Mouse (Mus musculus): ENCODE data around the gene Usp29. TPM values are rescaled to one million over a fixed set of nuclear protein-coding genes. Genes with fewer than 3 reads are reported as not detected.
A peak's percentile ranks its signal among the peaks of the same experiment; 100 is the strongest.
"Not testable (repeated sequence)": the region's sequence is repeated elsewhere in the genome, so short reads cannot be mapped to it uniquely, and the experiment has no call there.

Gene Usp29
- total RNA-seq, 2 experiments from 2014 or later = 42.2 to 44.7 TPM

GRCm38 (mm10) chr7:6760170-6760569 is 29.8 kb downstream of the Usp29 start:
- DNase-seq (ENCODE audit: low spot score in 2 of 2) = no peak

- DNase-seq (ENCODE audit: low spot score in 2 of 2) = peak in 1 of 2 experiments; percentile 19
Measured at GRCm38 (mm10) chr7:6765240-6765639, 34.9 kb downstream of the Usp29 start.

- no peak for DNase-seq (ENCODE audit: low spot score in 2 of 2)
Measured at GRCm38 (mm10) chr7:6770286-6770685, 39.9 kb downstream of the Usp29 start.

GRCm38 (mm10) chr7:6773865-6774413 is 43.6 kb downstream of the Usp29 start:
- not testable (repeated sequence) for DNase-seq (ENCODE audit: low spot score in 2 of 2)

- DNase-seq (ENCODE audit: low spot score in 2 of 2) = peak; percentile 55 to 75
Measured at GRCm38 (mm10) chr7:6776314-6777059, 46.1 kb downstream of the Usp29 start.

GRCm38 (mm10) chr7:6777107-6777506 is 46.7 kb downstream of the Usp29 start:
- DNase-seq (ENCODE audit: low spot score in 2 of 2) = no peak

GRCm38 (mm10) chr7:6777689-6778088 is 47.3 kb downstream of the Usp29 start:
- DNase-seq (ENCODE audit: low spot score in 2 of 2) = no peak

GRCm38 (mm10) chr7:6779172-6779571 is 48.8 kb downstream of the Usp29 start:
- DNase-seq (ENCODE audit: low spot score in 2 of 2) = no peak

- DNase-seq (ENCODE audit: low spot score in 2 of 2) = no peak
Measured at GRCm38 (mm10) chr7:6781541-6781940, 51.2 kb downstream of the Usp29 start.

GRCm38 (mm10) chr7:6784340-6785073 is 54.1 kb downstream of the Usp29 start:
- DNase-seq (ENCODE audit: low spot score in 2 of 2) = no peak

GRCm38 (mm10) chr7:6787000-6787399 is 56.6 kb downstream of the Usp29 start:
- DNase-seq (ENCODE audit: low spot score in 2 of 2) = no peak

- no peak for DNase-seq (ENCODE audit: low spot score in 2 of 2)
Measured at GRCm38 (mm10) chr7:6788101-6788500, 57.7 kb downstream of the Usp29 start.

GRCm38 (mm10) chr7:6791286-6792065 is 61.1 kb downstream of the Usp29 start:
- no peak for DNase-seq (ENCODE audit: low spot score in 2 of 2)

GRCm38 (mm10) chr7:6793240-6793639 is 62.9 kb downstream of the Usp29 start:
- DNase-seq (ENCODE audit: low spot score in 2 of 2) = no peak

GRCm38 (mm10) chr7:6793811-6794210 is 63.4 kb downstream of the Usp29 start:
- no peak for DNase-seq (ENCODE audit: low spot score in 2 of 2)

- DNase-seq (ENCODE audit: low spot score in 2 of 2) = no peak
Measured at GRCm38 (mm10) chr7:6797408-6797807, 67.0 kb downstream of the Usp29 start.

- DNase-seq (ENCODE audit: low spot score in 2 of 2) = no peak
Measured at GRCm38 (mm10) chr7:6799105-6799805, 68.9 kb downstream of the Usp29 start.

- DNase-seq (ENCODE audit: low spot score in 2 of 2) = no peak
Measured at GRCm38 (mm10) chr7:6800586-6801441, 70.4 kb downstream of the Usp29 start.

GRCm38 (mm10) chr7:6801642-6802041 is 71.3 kb downstream of the Usp29 start:
- no peak for DNase-seq (ENCODE audit: low spot score in 2 of 2)

- DNase-seq (ENCODE audit: low spot score in 2 of 2) = peak; percentile 51 to 62
Measured at GRCm38 (mm10) chr7:6810556-6810955, 80.2 kb downstream of the Usp29 start.
